Mouse (Mus musculus): ENCODE measurements around the gene Neurod6. TPM values are rescaled to one million over a fixed set of nuclear protein-coding genes. Genes with fewer than 3 reads are reported as not detected.

Neurod6 gene
- polyA plus RNA-seq, 1 experiment, result not detected

- H3K4me3 ChIP-seq (replicated peaks; ENCODE audit: control insufficient read depth, low read depth, low read length), result no peak overlapping the region
- WGBS, result 68% methylated on average over 3 of the region's 3 CpGs
- TF ChIP-seq POLR2A (IDR thresholded peaks at IDR 0.05; ENCODE audit: borderline replicate concordance, control insufficient read depth, low read depth, low read length) (no peak), CTCF (IDR thresholded peaks at IDR 0.05; ENCODE audit: control insufficient read depth, insufficient read depth, low read length) (no peak)
- no peaks in the 10 kb centered on the region for H3K4me1 ChIP-seq (ENCODE audit: control insufficient read depth, insufficient read depth, low read length)
- no peak overlapping the region for H3K27ac ChIP-seq (ENCODE audit: control insufficient read depth, insufficient read depth, low read depth, low read length, poor library complexity)
Observed at GRCm38 (mm10) chr6:55649996-55650395, 31.1 kb downstream of the Neurod6 start.

DNA sequence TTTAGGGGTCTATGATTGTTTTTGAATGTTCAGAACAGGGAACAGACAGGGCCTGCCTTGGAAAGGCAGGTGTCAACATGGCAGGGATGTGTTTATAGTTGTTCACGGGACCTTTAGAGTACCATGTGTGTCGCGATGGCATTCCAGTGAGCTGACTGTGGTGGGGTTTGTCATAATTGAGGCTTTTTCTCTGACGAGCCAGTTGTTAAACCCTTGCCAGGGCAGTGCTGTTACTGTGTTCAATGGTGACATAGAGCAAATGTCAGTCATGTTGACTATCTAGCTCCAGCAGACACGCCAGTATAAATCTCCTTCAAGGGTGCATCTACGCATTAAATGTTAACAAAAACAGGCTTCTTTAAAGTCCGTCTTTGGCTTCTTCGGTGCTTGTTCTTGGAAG is 31.5 kb downstream of the Neurod6 start:
- no peak for TF ChIP-seq CTCF (IDR thresholded peaks at IDR 0.05; ENCODE audit: control insufficient read depth, insufficient read depth, low read length)
- TF ChIP-seq POLR2A (IDR thresholded peaks at IDR 0.05; ENCODE audit: borderline replicate concordance, control insufficient read depth, low read depth, low read length), result no peak
- H3K4me1 ChIP-seq (ENCODE audit: control insufficient read depth, insufficient read depth, low read length), result no peaks in the 10 kb centered on the region
- 79% methylated on average over 8 of the region's 8 CpGs for WGBS
- H3K4me3 ChIP-seq (replicated peaks; ENCODE audit: control insufficient read depth, low read depth, low read length), result no peak overlapping the region
- no peak overlapping the region for H3K27ac ChIP-seq (ENCODE audit: control insufficient read depth, insufficient read depth, low read depth, low read length, poor library complexity)

GRCm38 (mm10) chr6:55648886-55649285 is 32.2 kb downstream of the Neurod6 start:
- H3K4me1 ChIP-seq (ENCODE audit: control insufficient read depth, insufficient read depth, low read length), result no peaks in the 10 kb centered on the region
- TF ChIP-seq CTCF (IDR thresholded peaks at IDR 0.05; ENCODE audit: control insufficient read depth, insufficient read depth, low read length), result no peak
- TF ChIP-seq POLR2A (IDR thresholded peaks at IDR 0.05; ENCODE audit: borderline replicate concordance, control insufficient read depth, low read depth, low read length), result no peak
- WGBS, result 75% methylated on average over 3 of the region's 3 CpGs
- H3K27ac ChIP-seq (ENCODE audit: control insufficient read depth, insufficient read depth, low read depth, low read length, poor library complexity), result no peak overlapping the region
- no peak overlapping the region for H3K4me3 ChIP-seq (replicated peaks; ENCODE audit: control insufficient read depth, low read depth, low read length)

DNA sequence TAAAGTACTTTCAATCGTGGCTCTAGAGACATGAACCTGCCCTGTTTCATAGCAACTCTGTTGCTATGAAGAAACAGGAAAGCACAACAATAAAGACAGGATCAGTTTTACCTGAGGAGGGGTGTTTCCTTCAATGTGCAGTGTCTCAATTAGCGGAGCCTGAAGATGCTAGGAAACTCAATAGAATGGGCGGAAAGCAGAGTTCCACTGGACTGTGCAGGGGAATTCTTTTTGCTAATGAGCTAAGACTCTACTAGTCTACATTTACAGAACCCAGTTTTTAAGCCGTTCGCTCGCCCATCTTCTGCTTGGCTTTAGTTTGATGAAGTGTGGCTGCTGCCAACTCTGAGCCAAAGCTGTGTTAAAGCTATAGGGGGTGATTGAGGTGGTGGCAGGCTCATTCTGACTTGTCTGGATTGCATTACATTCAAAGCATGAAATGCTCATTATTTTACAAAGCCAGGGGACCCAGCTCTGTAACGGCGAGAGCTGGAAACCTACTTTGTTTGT is 33.2 kb downstream of the Neurod6 start:
- Histone ChIP-seq H3K4me3 (replicated peaks; ENCODE audit: control insufficient read depth, low read depth, low read length) (no peak overlapping the region), H3K4me1 (ENCODE audit: control insufficient read depth, insufficient read depth, low read length) (no peaks in the 10 kb centered on the region), H3K27ac (ENCODE audit: control insufficient read depth, insufficient read depth, low read depth, low read length, poor library complexity) (no peak overlapping the region)
- 75% methylated on average over 8 of the region's 8 CpGs for WGBS
- TF ChIP-seq POLR2A (IDR thresholded peaks at IDR 0.05; ENCODE audit: borderline replicate concordance, control insufficient read depth, low read depth, low read length) (no peak), CTCF (IDR thresholded peaks at IDR 0.05; ENCODE audit: control insufficient read depth, insufficient read depth, low read length) (no peak)

GRCm38 (mm10) chr6:55646824-55647560 is 34.1 kb downstream of the Neurod6 start:
- WGBS, result 53% methylated on average over 9 of the region's 9 CpGs
- TF ChIP-seq CTCF (IDR thresholded peaks at IDR 0.05; ENCODE audit: control insufficient read depth, insufficient read depth, low read length) (no peak), POLR2A (IDR thresholded peaks at IDR 0.05; ENCODE audit: borderline replicate concordance, control insufficient read depth, low read depth, low read length) (no peak)
- Histone ChIP-seq H3K4me3 (replicated peaks; ENCODE audit: control insufficient read depth, low read depth, low read length) (no peak overlapping the region), H3K27ac (ENCODE audit: control insufficient read depth, insufficient read depth, low read depth, low read length, poor library complexity) (no peak overlapping the region), H3K4me1 (ENCODE audit: control insufficient read depth, insufficient read depth, low read length) (no peaks in the 10 kb centered on the region)

DNA sequence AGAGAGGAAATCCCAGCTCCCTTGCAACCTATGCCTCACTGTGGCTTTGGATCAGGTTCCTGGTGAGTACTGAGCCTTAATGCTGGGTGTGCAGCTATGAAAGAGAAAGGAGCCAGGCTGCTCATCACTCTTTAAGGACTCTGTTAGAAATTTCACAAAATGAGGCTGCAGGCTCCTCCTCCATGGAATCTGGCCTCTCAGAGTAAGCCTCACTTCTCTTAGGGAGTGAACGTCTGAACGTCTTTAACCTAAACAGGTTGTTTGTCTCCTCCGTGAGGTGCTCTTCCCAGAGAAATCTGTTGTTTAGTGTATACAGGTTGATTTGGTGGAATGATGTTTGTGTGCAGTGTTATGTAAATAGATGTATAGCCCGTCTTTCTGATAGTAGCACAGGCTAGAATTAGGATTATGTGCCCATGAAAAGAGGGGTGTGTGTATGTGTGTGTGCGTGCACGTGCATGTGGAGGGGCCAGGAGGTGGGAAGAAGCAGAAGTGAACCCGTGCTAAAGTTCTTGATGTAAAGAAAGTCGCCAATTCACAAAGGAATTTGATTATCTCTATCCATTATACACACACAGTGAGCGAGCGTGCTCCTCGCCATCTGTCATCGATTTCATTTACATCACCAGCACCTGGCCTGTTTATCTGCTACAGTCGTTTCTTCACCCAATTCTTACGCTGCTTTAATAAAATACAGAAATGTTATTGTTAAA is 34.8 kb downstream of the Neurod6 start:
- no peaks in the 10 kb centered on the region for H3K4me1 ChIP-seq (ENCODE audit: control insufficient read depth, insufficient read depth, low read length)
- WGBS, result 77% methylated on average over 14 of the region's 14 CpGs
- H3K27ac ChIP-seq (ENCODE audit: control insufficient read depth, insufficient read depth, low read depth, low read length, poor library complexity), result no peak overlapping the region
- H3K4me3 ChIP-seq (replicated peaks; ENCODE audit: control insufficient read depth, low read depth, low read length), result no peak overlapping the region
- TF ChIP-seq CTCF (IDR thresholded peaks at IDR 0.05; ENCODE audit: control insufficient read depth, insufficient read depth, low read length) (no peak), POLR2A (IDR thresholded peaks at IDR 0.05; ENCODE audit: borderline replicate concordance, control insufficient read depth, low read depth, low read length) (no peak)

DNA sequence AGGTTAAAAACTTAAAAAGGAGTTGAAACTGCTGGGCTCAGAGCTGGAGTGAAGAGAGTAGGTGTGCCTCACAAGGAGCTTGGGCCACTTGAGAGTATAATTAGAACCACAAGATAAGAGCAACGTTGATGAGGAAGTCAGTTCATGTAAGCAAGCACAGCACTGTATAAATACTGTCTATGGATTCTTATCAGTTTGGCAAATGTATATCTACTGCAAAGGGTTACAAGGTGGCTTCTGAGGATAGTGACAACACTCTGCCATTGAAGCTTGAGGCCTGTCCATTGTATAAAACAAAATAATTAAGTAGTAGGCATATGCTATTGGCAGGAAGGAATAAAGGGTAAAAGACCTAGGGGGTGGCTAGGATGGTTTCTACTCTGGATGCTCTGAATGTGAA is 46.4 kb downstream of the Neurod6 start:
- H3K4me1 ChIP-seq (ENCODE audit: control insufficient read depth, insufficient read depth, low read length), result no peaks in the 10 kb centered on the region
- H3K4me3 ChIP-seq (replicated peaks; ENCODE audit: control insufficient read depth, low read depth, low read length), result no peak overlapping the region
- 0% methylated on average over 1 of the region's 1 CpGs for WGBS
- no peak overlapping the region for H3K27ac ChIP-seq (ENCODE audit: control insufficient read depth, insufficient read depth, low read depth, low read length, poor library complexity)
- TF ChIP-seq POLR2A (IDR thresholded peaks at IDR 0.05; ENCODE audit: borderline replicate concordance, control insufficient read depth, low read depth, low read length) (no peak), CTCF (IDR thresholded peaks at IDR 0.05; ENCODE audit: control insufficient read depth, insufficient read depth, low read length) (no peak)

Other genes with a start within 250 kb of the Neurod6 start
- gene Adcyap1r1, start 229.3 kb downstream of the Neurod6 start, polyA plus RNA-seq (2011; ENCODE audit: insufficient read depth, insufficient read length, low replicate concordance, missing spikeins), result 0.92 and 0.99 TPM in 2 replicates
- not detected in 2 replicates for gene Itprid1, start 155.6 kb upstream of the Neurod6 start, polyA plus RNA-seq (2011; ENCODE audit: insufficient read depth, insufficient read length, low replicate concordance, missing spikeins)

Measured in bone marrow, adult 2 months (tissue).